ENCODE assay signal across 8 mouse cellular contexts in genomic region chr5:30232271-30232971, GRCm38 (mm10). TPM values are rescaled to one million over a fixed set of nuclear protein-coding genes. Genes with fewer than 3 reads are reported as not detected.
A peak's percentile ranks its signal among the peaks of the same experiment; 100 is the strongest.
DNase-seq lines count a peak whose midpoint lies in the region; ATAC-seq and TF ChIP-seq lines count a peak whose summit lies in the region.

Gene Selenoi, plus strand, starts transcription at chr5:30232581.

- intact Hi-C loops in gastrocnemius, adult 2 months (cut with DNase I) = no loop called here
- intact Hi-C loops in left cerebral cortex, adult 2 months (cut with DNase I) = no loop called here

- H3K4me2 ChIP-seq in hindbrain, postnatal 0 days (ENCODE audit: low read depth, low read length) = peak within 1 kb of the TSS; percentile 83

- peak within 1 kb of the TSS; percentile 77 for H3K9ac ChIP-seq in hindbrain, postnatal 0 days (replicated peaks; ENCODE audit: low read length)

- H3K27ac ChIP-seq in gastrocnemius, adult 2 months = peak within 1 kb of the TSS; percentile 91
- peak within 1 kb of the TSS; percentile 90 for H3K27ac ChIP-seq in hindbrain, postnatal 0 days
- peak within 1 kb of the TSS; percentile 88 for H3K27ac ChIP-seq in left cerebral cortex, adult 2 months

- no peak for TF ChIP-seq CTCF in gastrocnemius, adult 2 months (IDR thresholded peaks at IDR 0.05)
- TF ChIP-seq CTCF in hindbrain, postnatal 0 days (IDR thresholded peaks at IDR 0.05; ENCODE audit: low read depth) = no peak
- no peak for TF ChIP-seq CTCF in left cerebral cortex, adult 2 months (IDR thresholded peaks at IDR 0.05)

- peak; percentile 98 for DNase-seq in ZHBTc4 (ENCODE audit: low read depth, low spot score)
- DNase-seq in gastrocnemius, adult 2 months = peak; percentile 100
- peak; percentile 99 for DNase-seq in hindbrain, postnatal 0 days (ENCODE audit: low spot score)
- DNase-seq in left cerebral cortex, adult 2 months (ENCODE audit: extremely low spot score in 1 of 2, low spot score in 2 of 2) = peak; percentile 97 to 98
- peak; percentile 99 for DNase-seq in right cerebral cortex, adult 2 months (ENCODE audit: low spot score in 2 of 2)
- DNase-seq in urinary bladder, postnatal 14 days (ENCODE audit: low spot score) = peak; percentile 99

- peak; percentile 96 for ATAC-seq in common myeloid progenitor, adult 5-6 weeks (replicated peaks; ENCODE audit: low read depth, poor library complexity, severe bottlenecking)
- peak; percentile 100 for ATAC-seq in hindbrain, postnatal 0 days
- ATAC-seq in megakaryocyte, adult 5-6 weeks (ENCODE audit: poor library complexity, severe bottlenecking) = peak; percentile 98

- H3K27me3 ChIP-seq in hindbrain, postnatal 0 days (ENCODE audit: insufficient read depth, low read length) = no peaks in the 10 kb centered on the region

- H3K4me3 ChIP-seq in gastrocnemius, adult 2 months = peak within 1 kb of the TSS; percentile 82
- peak within 1 kb of the TSS; percentile 90 for H3K4me3 ChIP-seq in hindbrain, postnatal 0 days (ENCODE audit: low read length)
- peak within 1 kb of the TSS; percentile 77 for H3K4me3 ChIP-seq in left cerebral cortex, adult 2 months

- no peaks in the 10 kb centered on the region for H3K9me3 ChIP-seq in hindbrain, postnatal 0 days (ENCODE audit: low read length)

- peaks cover 21% of the 10 kb centered on the region; the same call in 1 of the 2 replicates for H3K4me1 ChIP-seq in hindbrain, postnatal 0 days (ENCODE audit: insufficient read depth, low read length)

- H3K36me3 ChIP-seq in hindbrain, postnatal 0 days (ENCODE audit: insufficient read depth, low read length) = no peaks in the 10 kb centered on the region

- WGBS in hindbrain, postnatal 0 days = under 1% methylated on average over 67 of the region's 71 CpGs

RNA-seq across cellular contexts. Expression of gene Selenoi, which starts in this region (rescaled TPM):
- total RNA-seq in common myeloid progenitor, adult 5-6 weeks (2017) = 39.6 and 69.2 TPM in 2 replicates
- 10 to 100 TPM in 1 of 2 experiments, 1 to 10 TPM in 1; 8.3 to 11.4 TPM for total RNA-seq in gastrocnemius, adult 2 months (2021)
- 99.5 and 108 TPM in 2 replicates for total RNA-seq in hindbrain, postnatal 0 days (2014; rRNA removed)
- polyA plus RNA-seq in hindbrain, postnatal 0 days (2015; fragmentation: Nextera tagmentation; extraction: Ambion mirVana) = 20.7 and 23.1 TPM in 2 replicates
- 10 to 100 TPM; 47.7 to 49.2 TPM for total RNA-seq in left cerebral cortex, adult 2 months (2021)
- total RNA-seq in megakaryocyte, adult 5-6 weeks (2015) = 16.1 and 17.2 TPM in 2 replicates
- 29.2 and 37.1 TPM in 2 replicates for total RNA-seq in megakaryocyte, adult 5-6 weeks (2017)

Comparison
In these comparisons a context has a peak if more than half of its experiments do, and no peak if none do; other contexts are left out.
1. Peak in every context shown above with its lines: DNase-seq, ATAC-seq, H3K4me3 ChIP-seq and H3K27ac ChIP-seq.